Mouse (Mus musculus) naive thymus-derived CD4-positive, alpha-beta T cell, adult 2 months (primary cell): Measurements from ENCODE around the gene Slc25a22.

Experiments used
- DNase-seq: peaks from one replicate; pipeline ENCODE4 v3.0.0-alpha.2; 2011; ENCODE audit warnings: low read depth

Slc25a22 gene

GRCm38 (mm10) chr7:141437178-141438120 is at the start of gene Slc25a22:
Gene Slc25a22 (minus strand): TSS chr7:141437892.
- peak; percentile 87 for DNase-seq

GRCm38 (mm10) chr7:141487141-141487540 is 49.4 kb upstream of the Slc25a22 start:
- no peak for DNase-seq

GRCm38 (mm10) chr7:141486239-141486638 is 48.5 kb upstream of the Slc25a22 start:
- DNase-seq, result no peak

- no peak for DNase-seq
These were observed 47.9 kb upstream of the Slc25a22 start for GRCm38 (mm10) chr7:141485606-141486005.

GRCm38 (mm10) chr7:141485186-141485585 is 47.5 kb upstream of the Slc25a22 start:
- no peak for DNase-seq

GRCm38 (mm10) chr7:141484186-141485120 is 46.8 kb upstream of the Slc25a22 start:
- DNase-seq, result no peak

GRCm38 (mm10) chr7:141483114-141483653 is 45.5 kb upstream of the Slc25a22 start:
- DNase-seq, result no peak

- DNase-seq, result peak; percentile 13
These were observed 44.9 kb upstream of the Slc25a22 start for GRCm38 (mm10) chr7:141482531-141483024.

- DNase-seq, result peak; percentile 69
These were observed 44.1 kb upstream of the Slc25a22 start for GRCm38 (mm10) chr7:141481498-141482401.

GRCm38 (mm10) chr7:141480842-141481497 is 43.3 kb upstream of the Slc25a22 start:
- DNase-seq, result peak; percentile 91

GRCm38 (mm10) chr7:141478270-141478748 is 40.6 kb upstream of the Slc25a22 start:
- peak; percentile 17 for DNase-seq

GRCm38 (mm10) chr7:141477578-141478269 is 40.0 kb upstream of the Slc25a22 start:
- peak; percentile 33 for DNase-seq

GRCm38 (mm10) chr7:141476981-141477370 is 39.3 kb upstream of the Slc25a22 start:
- DNase-seq, result no peak

- DNase-seq, result peak; percentile 48
These were observed 38.7 kb upstream of the Slc25a22 start for GRCm38 (mm10) chr7:141476226-141476980.

GRCm38 (mm10) chr7:141475805-141476158 is 38.1 kb upstream of the Slc25a22 start:
- peak; percentile 38 for DNase-seq

- peak; percentile 93 for DNase-seq
These were observed 37.5 kb upstream of the Slc25a22 start, which contains the start of the genes Polr2l and Tspan4 for GRCm38 (mm10) chr7:141475011-141475804. Gene Polr2l (minus strand): TSS chr7:141475132. Gene Tspan4 (plus strand): TSS chr7:141475240.

- no peak for DNase-seq
These were observed 36.5 kb upstream of the Slc25a22 start for GRCm38 (mm10) chr7:141474160-141474559.

- DNase-seq, result no peak
These were observed 35.1 kb upstream of the Slc25a22 start for GRCm38 (mm10) chr7:141472763-141473162.
